Mouse (Mus musculus) C2C12 (cell line): ENCODE results near the gene Klk4.

Source experiments
- CTCF ChIP-seq: IDR thresholded peaks from one replicate; pipeline ENCODE4 v1.5.1; 2011; ENCODE audit not compliant: control insufficient read depth, insufficient read depth, insufficient read length
- MYOG ChIP-seq: IDR thresholded peaks from one replicate; pipeline ENCODE4 v1.6.1; 2011; ENCODE audit not compliant: control insufficient read depth, insufficient read length; ENCODE audit errors: extremely low read depth

DNA sequence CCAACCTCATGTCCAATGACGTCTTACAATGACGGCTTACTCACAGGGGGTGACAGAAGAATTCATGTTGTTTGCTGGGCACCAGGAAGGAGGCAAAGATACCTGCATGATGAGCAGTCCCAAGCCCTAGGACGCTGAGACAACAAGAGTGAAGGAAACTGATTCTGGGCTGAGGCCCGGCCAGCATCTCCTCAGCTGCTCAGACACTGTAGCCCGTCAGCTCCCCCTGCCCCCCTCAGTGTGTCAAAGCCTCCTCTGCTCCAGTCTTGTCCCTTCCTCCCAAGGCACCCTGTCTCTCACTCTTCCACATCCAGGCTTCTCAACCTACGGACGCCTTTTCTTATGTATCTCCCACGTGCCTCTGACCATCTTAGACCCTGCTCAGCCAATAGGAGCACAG is 37.9 kb downstream of the Klk4 start:
- TF ChIP-seq CTCF (no peak), MYOG (no peak)
